Mouse (Mus musculus) MEL (cell line): ENCODE results near the gene Avp. TPM values are rescaled to one million over a fixed set of nuclear protein-coding genes. Genes with fewer than 3 reads are reported as not detected.

Experiments
- DNase-seq: peaks from one replicate; pipeline ENCODE4 v3.0.0; 2011; ENCODE audit warnings: low read depth, low spot score
- H3K27ac ChIP-seq: 2 replicates; pipeline ENCODE4 v1.5.1; 2012; ENCODE audit warnings: low read depth, mild to moderate bottlenecking, control low read depth, low read length, moderate library complexity; ENCODE audit not compliant: control insufficient read depth
- H3K27me3 ChIP-seq, 2 experiments: fragments of 150-350 bp in 1 of 2; sonication (generic) in 1 of 2; 2 replicates each; pipeline ENCODE4 v1.6.1; 2012; ENCODE audit warnings: low read length in 2 of 2, mild to moderate bottlenecking in 2 of 2, improper control_type of control experiment in 1 of 2, moderate library complexity in 1 of 2; ENCODE audit not compliant: insufficient read depth in 2 of 2, control insufficient read depth in 1 of 2
- H3K36me3 ChIP-seq, 2 experiments: 2 replicates each; pipeline ENCODE4 v1.6.1; 2012 to 2014; ENCODE audit warnings: low read length in 2 of 2, improper control_type of control experiment in 1 of 2, inconsistent platforms in 1 of 2, mild to moderate bottlenecking in 1 of 2; ENCODE audit not compliant: insufficient read depth in 2 of 2, control insufficient read depth in 1 of 2
- H3K4me1 ChIP-seq, 2 experiments: fragments of 150-350 bp in 1 of 2; sonication (generic) in 1 of 2; 2 replicates each; pipeline ENCODE4 v1.6.1; 2012; ENCODE audit warnings: low read length in 2 of 2, improper control_type of control experiment in 1 of 2, mild to moderate bottlenecking in 1 of 2; ENCODE audit not compliant: insufficient read depth in 2 of 2, control insufficient read depth in 1 of 2
- H3K4me3 ChIP-seq, 2 experiments: fragments of 150-350 bp in 1 of 2; sonication (generic) in 1 of 2; 2 replicates each; pipeline ENCODE4 v1.5.1; 2012; ENCODE audit warnings: low read depth in 2 of 2, low read length in 2 of 2, mild to moderate bottlenecking in 2 of 2, moderate library complexity in 2 of 2, control low read depth in 1 of 2, improper control_type of control experiment in 1 of 2; ENCODE audit not compliant: control insufficient read depth in 1 of 2, insufficient read depth in 1 of 2
- H3K79me2 ChIP-seq: 2 replicates; pipeline ENCODE4 v1.6.1; 2012; ENCODE audit warnings: mild to moderate bottlenecking, low read length, moderate library complexity; ENCODE audit not compliant: control insufficient read depth, poor library complexity, insufficient read depth
- H3K9ac ChIP-seq: 2 replicates; pipeline ENCODE4 v1.6.1; 2012; ENCODE audit warnings: low read depth, mild to moderate bottlenecking, control low read depth, low read length, moderate library complexity; ENCODE audit not compliant: control insufficient read depth, poor library complexity, severe bottlenecking
- H3K9me3 ChIP-seq: fragments of 150-350 bp; sonication (generic); replicated peaks from 2 replicates; pipeline ENCODE4 v1.6.1; 2012; ENCODE audit warnings: mild to moderate bottlenecking, low read length, improper control_type of control experiment, moderate library complexity; ENCODE audit not compliant: insufficient read depth
- CHD1 ChIP-seq: IDR thresholded peaks from 2 replicates; pipeline ENCODE4 v1.6.1; 2012; ENCODE audit warnings: low read depth, mild to moderate bottlenecking, inconsistent platforms, low read length, improper control_type of control experiment
- CTCF ChIP-seq, 3 experiments: IDR thresholded peaks in 2 of 3; conservative IDR thresholded peaks in 1 of 3; 2 replicates each; pipeline ENCODE4 v1.5.1; 2011 to 2012; ENCODE audit warnings: low read length in 3 of 3, low read depth in 2 of 3, mild to moderate bottlenecking in 2 of 3, improper control_type of control experiment in 1 of 3, inconsistent platforms in 1 of 3, mixed read lengths in 1 of 3, moderate library complexity in 1 of 3; ENCODE audit not compliant: control insufficient read depth in 1 of 3, insufficient read depth in 1 of 3, poor library complexity in 1 of 3, severe bottlenecking in 1 of 3
- E2F4 ChIP-seq: IDR thresholded peaks from 2 replicates; pipeline ENCODE4 v1.6.1; 2011; ENCODE audit warnings: low read depth, low read length, improper control_type of control experiment, borderline replicate concordance
- ELF1 ChIP-seq: IDR thresholded peaks from 2 replicates; pipeline ENCODE4 v1.6.1; 2014; ENCODE audit warnings: low read depth, mild to moderate bottlenecking, inconsistent platforms, low read length, improper control_type of control experiment, moderate library complexity
- EP300 ChIP-seq, 2 experiments: IDR thresholded peaks; 2 replicates each; pipeline ENCODE4 v1.6.1; 2011; ENCODE audit warnings: improper control_type of control experiment in 2 of 2, low read length in 2 of 2, low read depth in 1 of 2, mild to moderate bottlenecking in 1 of 2
- ETS1 ChIP-seq: IDR thresholded peaks from 2 replicates; pipeline ENCODE4 v1.6.1; 2012; ENCODE audit warnings: low read depth, mild to moderate bottlenecking, inconsistent platforms, low read length, improper control_type of control experiment, moderate library complexity
- GABPA ChIP-seq: IDR thresholded peaks from 2 replicates; pipeline ENCODE4 v1.6.1; 2012; ENCODE audit warnings: low read depth, mild to moderate bottlenecking, inconsistent platforms, low read length, improper control_type of control experiment, moderate library complexity
- HCFC1 ChIP-seq: IDR thresholded peaks from 2 replicates; pipeline ENCODE4 v1.6.1; 2012; ENCODE audit warnings: low read depth, mild to moderate bottlenecking, inconsistent platforms, low read length, improper control_type of control experiment, moderate library complexity
- JUND ChIP-seq: IDR thresholded peaks from 2 replicates; pipeline ENCODE4 v1.6.1; 2011; ENCODE audit warnings: low read depth, mild to moderate bottlenecking, improper control_type of control experiment, low read length
- MAFK ChIP-seq: IDR thresholded peaks from 2 replicates; pipeline ENCODE4 v1.6.1; 2011; ENCODE audit warnings: low read depth, mild to moderate bottlenecking, low read length, improper control_type of control experiment, borderline replicate concordance
- MAZ ChIP-seq: IDR thresholded peaks from 2 replicates; pipeline ENCODE4 v1.6.1; 2012; ENCODE audit warnings: low read depth, mild to moderate bottlenecking, inconsistent platforms, low read length, improper control_type of control experiment
- MYB ChIP-seq: IDR thresholded peaks from 2 replicates; pipeline ENCODE4 v1.6.1; 2011; ENCODE audit warnings: mild to moderate bottlenecking, low read depth, low read length, improper control_type of control experiment
- MYC ChIP-seq: IDR thresholded peaks from 2 replicates; pipeline ENCODE4 v1.6.1; 2011; ENCODE audit warnings: low read depth, mild to moderate bottlenecking, low read length, improper control_type of control experiment, moderate library complexity
- NRF1 ChIP-seq: IDR thresholded peaks from 2 replicates; pipeline ENCODE4 v1.6.1; 2014; ENCODE audit warnings: low read depth, mild to moderate bottlenecking, inconsistent platforms, low read length, improper control_type of control experiment, moderate library complexity; ENCODE audit not compliant: poor library complexity, insufficient read depth, severe bottlenecking
- POLR2A ChIP-seq, 2 experiments: IDR thresholded peaks; 2 replicates each; pipeline ENCODE4 v1.6.1; 2011 to 2012; ENCODE audit warnings: low read length in 2 of 2, mild to moderate bottlenecking in 2 of 2, control low read depth in 1 of 2, improper control_type of control experiment in 1 of 2, low read depth in 1 of 2, moderate library complexity in 1 of 2; ENCODE audit not compliant: control insufficient read depth in 1 of 2, insufficient read depth in 1 of 2, poor library complexity in 1 of 2
- POLR2AphosphoS2 ChIP-seq: IDR thresholded peaks from 2 replicates; pipeline ENCODE4 v1.6.1; 2011; ENCODE audit warnings: low read length, improper control_type of control experiment
- RAD21 ChIP-seq: IDR thresholded peaks from 2 replicates; pipeline ENCODE4 v1.6.1; 2011; ENCODE audit warnings: mild to moderate bottlenecking, low read depth, low read length, improper control_type of control experiment
- SIN3A ChIP-seq: IDR thresholded peaks from 2 replicates; pipeline ENCODE4 v1.6.1; 2012; ENCODE audit warnings: low read length, improper control_type of control experiment, inconsistent platforms
- SMC3 ChIP-seq: IDR thresholded peaks from 2 replicates; pipeline ENCODE4 v1.6.1; 2011; ENCODE audit warnings: low read depth, low read length, improper control_type of control experiment
- TCF12 ChIP-seq: IDR thresholded peaks from 2 replicates; pipeline ENCODE4 v1.6.1; 2014; ENCODE audit warnings: low read depth, mild to moderate bottlenecking, inconsistent platforms, low read length, improper control_type of control experiment, moderate library complexity
- UBTF ChIP-seq: IDR thresholded peaks from 2 replicates; pipeline ENCODE4 v1.6.1; 2012; ENCODE audit warnings: low read depth, mild to moderate bottlenecking, inconsistent platforms, low read length, improper control_type of control experiment, moderate library complexity, borderline replicate concordance; ENCODE audit not compliant: insufficient read depth
- USF1 ChIP-seq: IDR thresholded peaks from 2 replicates; pipeline ENCODE4 v1.6.1; 2014; ENCODE audit warnings: low read depth, mild to moderate bottlenecking, inconsistent platforms, low read length, improper control_type of control experiment, moderate library complexity
- ZC3H11A ChIP-seq: IDR thresholded peaks from 2 replicates; pipeline ENCODE4 v1.6.1; 2012; ENCODE audit warnings: low read depth, mild to moderate bottlenecking, inconsistent platforms, low read length, improper control_type of control experiment
- ZNF384 ChIP-seq: IDR thresholded peaks from 2 replicates; pipeline ENCODE4 v1.6.1; 2012; ENCODE audit warnings: low read depth, mild to moderate bottlenecking, inconsistent platforms, low read length, improper control_type of control experiment
- polyA plus RNA-seq, 2 experiments: library from polyadenylated mRNA; stranded (reverse) in 1 of 2; unstranded in 1 of 2; fragments of >175 nt in 1 of 2; fragments of >200 nt in 1 of 2; gene quantifications; 2 replicates each; pipeline versions ENCODE4 v1.2.1 to v1.2.4; 2012; ENCODE audit warnings: low replicate concordance in 2 of 2, low read depth in 1 of 2; ENCODE audit not compliant: insufficient read length in 2 of 2, insufficient read depth in 1 of 2, missing spikeins in 1 of 2
- total RNA-seq: library from RNA; depleted of rRNA; stranded (reverse); fragments of 300-350 nt; gene quantifications from 2 replicates; pipeline ENCODE4 v1.2.3, GENCODE M21; 2012

The Avp gene
- total and polyA plus RNA-seq, 3 experiments = not detected

- Histone ChIP-seq H3K4me1 (peaks cover 2 to 13% of the 10 kb centered on the region in 2 experiments), H3K4me3 (no peak overlapping the region), H3K9me3 (no peaks in the 10 kb centered on the region), H3K79me2 (no peaks in the 10 kb centered on the region), H3K27me3 (no peaks in the 10 kb centered on the region), H3K27ac (peak overlapping the region; percentile 45; the same call in 1 of the 2 replicates), H3K9ac (no peak overlapping the region), H3K36me3 (peaks cover 2 to 7% of the 10 kb centered on the region in 2 experiments; a peak in 2 of 4 replicates)
- TF ChIP-seq MAZ = no peak
- no peak for TF ChIP-seq CTCF (IDR thresholded peaks at IDR 0.05 in 2 of 3, conservative IDR thresholded peaks at IDR 0.05 in 1 of 3; ENCODE audit: control insufficient read depth in 1 of 3, insufficient read depth in 1 of 3, low read depth in 2 of 3, low read length in 3 of 3, poor library complexity in 1 of 3, severe bottlenecking in 1 of 3)
- no peak for TF ChIP-seq SMC3
- no peak for TF ChIP-seq USF1
- TF ChIP-seq JUND = no peak
- no peak for TF ChIP-seq ELF1
- no peak for TF ChIP-seq GABPA
- no peak for TF ChIP-seq CHD1
- no peak for TF ChIP-seq ZNF384
- TF ChIP-seq MAFK = peak; percentile 93
- TF ChIP-seq MYC = no peak
- TF ChIP-seq TCF12 = no peak
- TF ChIP-seq NRF1 = no peak
- TF ChIP-seq UBTF = no peak
- TF ChIP-seq RAD21 = no peak
- TF ChIP-seq SIN3A = 0 out of 2 replicates have a peak, but pooled peaks have one; percentile 18
- no peak for TF ChIP-seq HCFC1
- TF ChIP-seq E2F4 = no peak
- no peak for TF ChIP-seq ZC3H11A
- no peak for TF ChIP-seq ETS1
- peak in 1 of 2 experiments; percentile 19; a peak in 1 of 4 replicates for TF ChIP-seq EP300 (IDR thresholded peaks at IDR 0.05; ENCODE audit: low read depth in 1 of 2, low read length in 2 of 2)
- no peak for TF ChIP-seq MYB
- no peak for TF ChIP-seq POLR2AphosphoS2
- TF ChIP-seq POLR2A (IDR thresholded peaks at IDR 0.05; ENCODE audit: control insufficient read depth in 1 of 2, insufficient read depth in 1 of 2, low read depth in 1 of 2, low read length in 2 of 2, poor library complexity in 1 of 2) = no peak
- DNase-seq = peak; percentile 54
Observed at GRCm38 (mm10) chr2:130538876-130539546, 43.3 kb downstream of the Avp start.
